Mouse (Mus musculus) lung, adult 10 weeks (tissue): ENCODE results near the gene Fxr1. TPM values are rescaled to one million over a fixed set of nuclear protein-coding genes. Genes with fewer than 3 reads are reported as not detected.

Experiments
- polyA plus RNA-seq: library from polyadenylated mRNA; stranded (reverse); fragments of 350-450 nt; fragmentation: Illumina TruSeq; extraction: RNeasy Lipid Tissue Mini Kit (QIAGEN cat#74804); gene quantifications from one replicate; pipeline ENCODE4 v1.2.3, GENCODE M21; 2014; ENCODE audit warnings: low read depth, low replicate concordance; ENCODE audit not compliant: insufficient read depth

The Fxr1 gene
- 36.7 TPM for polyA plus RNA-seq

GRCm38 (mm10) chr3:34019540-34020381 lies at the start of gene Fxr1:
Gene Fxr1, plus strand, starts transcription at chr3:34019943.

GRCm38 (mm10) chr3:34080900-34081662 lies 61.3 kb downstream of the Fxr1 start, which contains the start of gene Dnajc19:
Gene Dnajc19, minus strand, starts transcription at chr3:34081321.

Other genes with a start within 250 kb of the Fxr1 start
- 9.6 TPM for gene Ttc14, start 220.1 kb upstream of the Fxr1 start, polyA plus RNA-seq
- gene Ccdc39, start 175.6 kb upstream of the Fxr1 start, polyA plus RNA-seq = 9.2 TPM
- 60.8 TPM for gene Dnajc19, start 61.4 kb downstream of the Fxr1 start, polyA plus RNA-seq